Mouse (Mus musculus): Measurements from ENCODE around the gene Gjd3. TPM values are rescaled to one million over a fixed set of nuclear protein-coding genes. Genes with fewer than 3 reads are reported as not detected.

The Gjd3 gene
- polyA plus RNA-seq, 1 experiment: 0.40 TPM

DNA sequence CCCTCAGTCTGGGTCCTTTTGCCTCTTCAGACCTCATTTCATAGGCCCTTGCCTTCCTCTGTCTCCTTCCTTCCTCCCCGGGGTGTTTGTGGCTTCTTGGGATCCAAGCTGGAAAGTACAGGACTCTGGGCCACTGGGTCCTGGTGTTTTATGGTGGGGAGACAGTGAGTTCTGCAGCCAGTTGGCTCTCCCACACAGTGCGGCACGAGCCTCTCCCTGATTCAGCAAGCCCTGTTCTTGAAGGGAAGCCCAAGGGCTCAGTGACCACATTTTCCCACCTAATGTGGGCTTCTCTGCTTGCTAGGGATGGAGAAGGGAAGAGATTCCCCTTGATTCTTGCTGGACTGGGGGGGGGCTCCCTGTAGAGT, 40.3 kb downstream of the Gjd3 start:
- TF ChIP-seq CTCF (IDR thresholded peaks at IDR 0.05; ENCODE audit: insufficient read depth, low read length) (no peak), POLR2A (IDR thresholded peaks at IDR 0.05; ENCODE audit: borderline replicate concordance, extremely low read depth, low read depth, low read length) (no peak)
- H3K4me1 ChIP-seq (ENCODE audit: control insufficient read depth, insufficient read depth, low read length): peaks cover 58% of the 10 kb centered on the region
- peak overlapping the region; percentile 56 for H3K4me3 ChIP-seq (replicated peaks; ENCODE audit: extremely low read depth, low read depth, low read length)
- WGBS: 4% methylated on average over 3 of the region's 3 CpGs
- no peak for DNase-seq

- 1% methylated on average over 15 of the region's 15 CpGs for WGBS
- peaks cover 58% of the 10 kb centered on the region for H3K4me1 ChIP-seq (ENCODE audit: control insufficient read depth, insufficient read depth, low read length)
- H3K4me3 ChIP-seq (replicated peaks; ENCODE audit: extremely low read depth, low read depth, low read length): peak overlapping the region; percentile 56
- no peak for TF ChIP-seq CTCF (IDR thresholded peaks at IDR 0.05; ENCODE audit: insufficient read depth, low read length)
- TF ChIP-seq POLR2A (IDR thresholded peaks at IDR 0.05; ENCODE audit: borderline replicate concordance, extremely low read depth, low read depth, low read length): peak; percentile 41; the same call in 1 of the 2 replicates
- DNase-seq: peak; percentile 84
These were observed 40.8 kb downstream of the Gjd3 start for GRCm38 (mm10) chr11:98941826-98942550.

DNA sequence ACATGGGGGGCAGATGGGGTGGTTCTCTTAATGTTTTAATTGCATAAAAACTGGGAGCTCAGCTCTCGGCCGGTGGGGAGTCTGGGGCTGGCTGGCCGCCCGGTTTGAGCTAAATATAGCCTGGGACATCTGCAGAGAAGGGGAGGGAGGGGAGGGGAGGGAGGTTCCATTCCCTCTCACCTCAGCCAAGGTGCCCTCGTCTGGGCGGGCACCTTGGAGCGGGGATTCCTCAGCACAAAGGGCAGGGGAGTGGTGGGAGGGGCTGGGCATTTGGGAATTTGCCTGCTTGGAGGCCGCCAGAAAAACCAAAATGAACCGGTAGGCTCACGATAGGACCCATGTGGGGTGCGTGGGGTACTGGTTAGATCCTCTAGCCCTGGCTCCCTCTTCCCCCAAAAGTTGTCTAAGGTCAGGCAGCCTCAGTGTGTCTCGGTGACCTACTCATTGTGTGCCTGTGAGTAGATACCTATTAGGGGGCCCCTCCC, 41.4 kb downstream of the Gjd3 start:
- Histone ChIP-seq H3K4me3 (replicated peaks; ENCODE audit: extremely low read depth, low read depth, low read length) (peak overlapping the region; percentile 56), H3K4me1 (ENCODE audit: control insufficient read depth, insufficient read depth, low read length) (peaks cover 58% of the 10 kb centered on the region)
- peak; percentile 58 for DNase-seq
- TF ChIP-seq POLR2A (IDR thresholded peaks at IDR 0.05; ENCODE audit: borderline replicate concordance, extremely low read depth, low read depth, low read length) (no peak), CTCF (IDR thresholded peaks at IDR 0.05; ENCODE audit: insufficient read depth, low read length) (no peak)
- 1% methylated on average over 12 of the region's 12 CpGs for WGBS

DNA sequence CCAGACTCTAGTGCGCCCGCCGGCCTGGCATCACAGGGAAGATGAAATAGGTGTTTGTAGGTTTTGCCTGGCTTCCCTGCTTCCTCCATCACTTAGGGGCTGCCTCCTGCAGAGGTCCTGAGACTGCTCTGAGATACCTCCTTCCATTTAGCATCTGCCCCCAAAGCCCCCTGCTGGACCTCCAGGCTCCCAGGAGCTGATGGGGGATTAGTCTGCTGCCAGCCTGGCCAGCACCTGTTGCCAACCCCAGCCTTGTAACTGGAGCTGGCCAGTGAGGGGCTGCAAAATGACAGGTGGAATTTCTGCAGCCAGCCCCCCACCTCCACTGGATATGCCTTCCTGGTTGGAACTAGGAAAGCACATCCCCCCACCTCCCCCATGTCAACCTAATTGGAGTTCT, 42.0 kb downstream of the Gjd3 start:
- Histone ChIP-seq H3K4me3 (replicated peaks; ENCODE audit: extremely low read depth, low read depth, low read length) (peak overlapping the region; percentile 5), H3K4me1 (ENCODE audit: control insufficient read depth, insufficient read depth, low read length) (peaks cover 55% of the 10 kb centered on the region)
- 7% methylated on average over 3 of the region's 3 CpGs for WGBS
- no peak for DNase-seq
- TF ChIP-seq CTCF (IDR thresholded peaks at IDR 0.05; ENCODE audit: insufficient read depth, low read length) (no peak), POLR2A (IDR thresholded peaks at IDR 0.05; ENCODE audit: borderline replicate concordance, extremely low read depth, low read depth, low read length) (no peak)

- H3K4me3 ChIP-seq (replicated peaks; ENCODE audit: extremely low read depth, low read depth, low read length): peak overlapping the region; percentile 22
- TF ChIP-seq CTCF (IDR thresholded peaks at IDR 0.05; ENCODE audit: insufficient read depth, low read length) (no peak), POLR2A (IDR thresholded peaks at IDR 0.05; ENCODE audit: borderline replicate concordance, extremely low read depth, low read depth, low read length) (no peak)
- 30% methylated on average over 11 of the region's 11 CpGs for WGBS
- peaks cover 49% of the 10 kb centered on the region for H3K4me1 ChIP-seq (ENCODE audit: control insufficient read depth, insufficient read depth, low read length)
- DNase-seq: no peak
These were observed 42.7 kb downstream of the Gjd3 start for GRCm38 (mm10) chr11:98939953-98940641.

DNA sequence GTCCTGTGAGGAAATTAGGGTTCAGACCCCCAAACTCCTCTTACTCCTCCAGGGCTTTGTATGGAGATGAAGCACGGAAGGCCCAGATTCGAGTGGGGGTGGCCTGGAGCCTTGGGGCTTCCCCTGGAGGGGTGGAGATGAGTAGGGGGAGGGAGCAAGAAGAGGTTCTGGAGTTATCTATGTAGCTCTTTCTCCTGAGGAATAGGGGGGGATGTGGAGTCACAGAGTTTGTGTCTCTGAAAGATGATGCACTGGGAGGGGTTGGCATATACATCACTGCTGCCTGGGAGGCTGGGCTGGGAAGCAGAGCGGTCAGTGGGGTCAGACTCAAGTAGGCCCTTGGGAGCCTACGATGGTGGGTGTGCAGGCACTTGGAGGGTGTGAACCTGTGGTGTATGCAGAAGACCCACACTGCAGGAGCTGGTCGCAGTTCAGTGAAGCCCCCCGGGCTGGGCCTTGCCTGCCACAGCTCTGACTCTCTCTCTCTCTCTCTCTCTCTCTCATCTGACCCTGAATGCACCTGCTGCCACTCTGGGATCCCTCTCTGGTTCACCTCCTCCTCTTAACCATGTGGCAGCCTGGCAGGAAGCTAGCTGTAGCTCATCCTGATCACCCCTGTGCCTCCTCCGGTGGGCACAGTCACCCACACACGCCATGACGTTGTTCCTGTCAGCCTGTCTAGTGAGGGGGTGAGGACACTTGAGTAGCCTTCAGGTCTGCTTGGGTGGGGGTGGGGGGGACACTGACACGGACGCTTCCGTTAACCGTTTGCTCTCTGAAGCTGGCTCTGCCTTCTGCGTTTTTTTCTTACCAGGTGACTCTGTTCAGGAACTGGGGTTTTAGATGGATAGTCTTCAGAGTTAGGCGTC, 43.5 kb downstream of the Gjd3 start:
- no peak for DNase-seq
- 23% methylated on average over 15 of the region's 15 CpGs for WGBS

DNA sequence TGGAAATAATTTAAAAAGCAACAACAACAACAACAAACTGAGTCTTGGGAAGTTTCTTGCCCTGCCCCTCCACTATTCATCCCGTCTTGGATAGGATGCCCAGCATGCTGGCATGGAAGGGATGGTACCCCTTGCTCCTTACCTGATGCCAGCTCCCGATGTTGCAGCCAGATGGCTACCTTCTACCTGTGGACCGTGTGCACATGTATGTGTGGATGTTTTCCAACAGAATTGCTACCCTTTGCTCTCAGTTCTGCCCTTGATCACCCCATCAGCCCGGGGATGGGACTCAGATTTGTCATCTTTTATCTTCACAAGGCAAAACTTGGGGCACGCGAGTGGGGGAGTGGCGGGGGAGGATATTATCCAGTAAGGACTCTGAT, 44.1 kb downstream of the Gjd3 start:
- TF ChIP-seq POLR2A (IDR thresholded peaks at IDR 0.05; ENCODE audit: borderline replicate concordance, extremely low read depth, low read depth, low read length) (no peak), CTCF (IDR thresholded peaks at IDR 0.05; ENCODE audit: insufficient read depth, low read length) (no peak)

More for the DNA sequence above, 43.5 kb downstream of the Gjd3 start:
- Histone ChIP-seq H3K4me1 (ENCODE audit: control insufficient read depth, insufficient read depth, low read length) (peaks cover 44% of the 10 kb centered on the region), H3K4me3 (replicated peaks; ENCODE audit: extremely low read depth, low read depth, low read length) (peak overlapping the region; percentile 25)
- TF ChIP-seq POLR2A (IDR thresholded peaks at IDR 0.05; ENCODE audit: borderline replicate concordance, extremely low read depth, low read depth, low read length): 0 out of 2 replicates have a peak, but pooled peaks have one; percentile 3
- no peak for TF ChIP-seq CTCF (IDR thresholded peaks at IDR 0.05; ENCODE audit: insufficient read depth, low read length)

DNA sequence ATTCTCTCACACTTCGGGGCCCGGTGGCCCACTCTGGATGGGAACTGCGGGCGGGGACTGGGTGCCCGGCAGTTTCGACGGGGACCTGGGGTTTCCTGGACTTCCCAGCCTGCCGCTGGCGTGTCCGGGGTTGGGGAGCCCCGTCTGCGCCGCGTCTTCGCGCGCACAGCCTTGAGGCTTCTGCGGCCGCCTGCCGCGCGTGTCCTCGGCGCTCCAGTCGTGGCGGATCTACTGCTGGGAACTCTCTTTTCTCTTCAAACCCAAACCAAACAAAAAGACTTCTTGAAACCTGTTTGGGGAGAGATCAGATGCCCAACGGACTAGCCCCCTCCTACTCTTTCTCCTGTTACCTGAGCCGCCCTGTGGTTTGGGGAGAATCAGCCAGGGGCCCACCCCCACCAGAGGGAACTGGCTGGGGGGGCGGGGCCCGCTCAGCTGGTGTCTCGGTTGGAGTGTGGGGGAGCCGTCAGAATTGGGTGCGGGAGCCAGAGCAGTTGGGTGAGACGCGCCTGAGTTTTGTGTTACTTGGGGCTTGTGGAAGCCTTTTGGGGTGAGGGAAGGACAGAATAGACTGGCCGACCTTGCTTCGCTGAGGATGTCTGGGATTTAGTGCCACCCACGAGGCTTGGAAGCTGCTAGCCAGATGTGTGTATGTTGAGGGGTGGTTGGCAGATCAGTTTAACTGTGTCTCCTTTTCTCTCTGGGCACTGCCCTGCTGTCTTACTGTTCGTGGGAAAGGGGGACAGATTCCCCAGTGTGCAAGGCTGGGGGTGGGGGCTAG, 44.7 kb downstream of the Gjd3 start:
- H3K4me3 ChIP-seq (replicated peaks; ENCODE audit: extremely low read depth, low read depth, low read length): peak overlapping the region; percentile 82
- TF ChIP-seq CTCF (IDR thresholded peaks at IDR 0.05; ENCODE audit: insufficient read depth, low read length): no peak
- TF ChIP-seq POLR2A (IDR thresholded peaks at IDR 0.05; ENCODE audit: borderline replicate concordance, extremely low read depth, low read depth, low read length): no peak; the same call in 1 of the 2 replicates
- peak; percentile 67 for DNase-seq
- peaks cover 36% of the 10 kb centered on the region for H3K4me1 ChIP-seq (ENCODE audit: control insufficient read depth, insufficient read depth, low read length)
- under 1% methylated on average over 39 of the region's 39 CpGs for WGBS

More for the DNA sequence above, 44.1 kb downstream of the Gjd3 start:
- Histone ChIP-seq H3K4me3 (replicated peaks; ENCODE audit: extremely low read depth, low read depth, low read length) (peak overlapping the region; percentile 82), H3K4me1 (ENCODE audit: control insufficient read depth, insufficient read depth, low read length) (peaks cover 38% of the 10 kb centered on the region)
- DNase-seq: no peak
- 30% methylated on average over 7 of the region's 7 CpGs for WGBS

Data from lung, adult 2 months (tissue).